Mouse (Mus musculus) lung, postnatal 0 days (tissue): ENCODE measurements at regions not wholly inside any gene's neighbourhood (a gene's known extent, or its start where the extent isn't known, plus 50 kb on each side); places are given as distances from the start of the nearest gene placed in this dataset.

ENCODE experiments used
- CTCF ChIP-seq: IDR thresholded peaks from 2 replicates; pipeline ENCODE4 v1.5.1; 2016; ENCODE audit warnings: antibody characterized with exemption, mild to moderate bottlenecking
- EP300 ChIP-seq: IDR thresholded peaks from 2 replicates; pipeline ENCODE4 v1.6.1; 2016; ENCODE audit warnings: antibody characterized with exemption, mild to moderate bottlenecking, control low read depth

DNA sequence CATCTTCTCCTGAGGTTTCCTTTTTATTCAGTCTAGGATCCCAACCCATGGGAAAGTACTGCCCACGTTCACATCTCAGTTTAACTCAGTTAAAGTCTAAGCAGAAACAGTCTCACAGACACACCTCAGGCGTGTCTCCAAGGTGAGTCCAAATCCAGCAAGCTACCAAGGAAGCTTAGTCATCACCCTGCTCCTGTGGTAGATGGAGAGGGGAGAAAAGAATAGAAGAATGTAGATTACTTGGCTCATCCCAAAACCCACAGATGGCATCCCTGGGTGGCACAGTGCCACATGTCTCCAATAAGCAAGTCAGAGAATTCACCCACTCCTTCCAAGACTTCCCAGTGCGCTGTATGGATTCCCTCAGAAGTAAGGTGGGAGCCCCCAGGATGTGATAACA lies 199.2 kb downstream of the Pdcd6ip start:
- TF ChIP-seq CTCF (no peak), EP300 (no peak)
